Mouse (Mus musculus) C2C12 (cell line): ENCODE measurements around the gene Cldn4. TPM values are rescaled to one million over a fixed set of nuclear protein-coding genes. Genes with fewer than 3 reads are reported as not detected.

Experiments
- H3K27me3 ChIP-seq: one replicate; pipeline ENCODE4 v1.6.1; 2011; ENCODE audit not compliant: control insufficient read depth, insufficient read depth, insufficient read length
- H3K36me3 ChIP-seq: one replicate; pipeline ENCODE4 v1.6.1; 2011; ENCODE audit not compliant: control insufficient read depth, insufficient read depth
- H3K4me3 ChIP-seq: one replicate; pipeline ENCODE4 v1.5.1; 2011; ENCODE audit warnings: mild to moderate bottlenecking, control low read depth; ENCODE audit not compliant: poor library complexity, insufficient read depth, severe bottlenecking
- H3K79me2 ChIP-seq: one replicate; pipeline ENCODE4 v1.6.1; 2011; ENCODE audit not compliant: control insufficient read depth, insufficient read depth
- H3K79me3 ChIP-seq: one replicate; pipeline ENCODE4 v1.6.1; 2011; ENCODE audit warnings: low read depth, control low read depth
- H3ac ChIP-seq: one replicate; pipeline ENCODE3; 2011; ENCODE audit warnings: low read depth; ENCODE audit not compliant: control insufficient read depth, insufficient read length
- CEBPB ChIP-seq: IDR thresholded peaks from one replicate; pipeline ENCODE4 v1.6.1; 2011; ENCODE audit warnings: low read depth, mild to moderate bottlenecking, control low read depth, moderate library complexity
- CTCF ChIP-seq: IDR thresholded peaks from one replicate; pipeline ENCODE4 v1.5.1; 2011; ENCODE audit not compliant: control insufficient read depth, insufficient read depth, insufficient read length
- FOSL1 ChIP-seq: IDR thresholded peaks from one replicate; pipeline ENCODE4 v1.8.0; 2011; ENCODE audit warnings: mild to moderate bottlenecking, low read length; ENCODE audit not compliant: poor library complexity, insufficient read depth, severe bottlenecking
- MAX ChIP-seq: IDR thresholded peaks from one replicate; pipeline ENCODE4 v1.6.1; 2011; ENCODE audit warnings: mild to moderate bottlenecking, control low read depth
- MYOD1 ChIP-seq: IDR thresholded peaks from one replicate; pipeline ENCODE4 v1.6.1; 2011; ENCODE audit warnings: low read depth; ENCODE audit not compliant: control insufficient read depth, insufficient read length
- MYOG ChIP-seq: IDR thresholded peaks from one replicate; pipeline ENCODE4 v1.6.1; 2011; ENCODE audit not compliant: control insufficient read depth, insufficient read length; ENCODE audit errors: extremely low read depth
- USF1 ChIP-seq: IDR thresholded peaks from one replicate; pipeline ENCODE4 v1.6.1; 2011; ENCODE audit warnings: low read depth, mild to moderate bottlenecking, control low read depth, moderate library complexity
- polyA plus RNA-seq: library from polyadenylated mRNA; unstranded; fragments of >200 nt; fragmentation: generic; extraction: Trizol; gene quantifications from one replicate; pipeline ENCODE4 v1.2.1, GENCODE M21; 2012; ENCODE audit warnings: missing spikeins

Gene Cldn4
- polyA plus RNA-seq, 1 experiment, result 0.04 TPM

DNA sequence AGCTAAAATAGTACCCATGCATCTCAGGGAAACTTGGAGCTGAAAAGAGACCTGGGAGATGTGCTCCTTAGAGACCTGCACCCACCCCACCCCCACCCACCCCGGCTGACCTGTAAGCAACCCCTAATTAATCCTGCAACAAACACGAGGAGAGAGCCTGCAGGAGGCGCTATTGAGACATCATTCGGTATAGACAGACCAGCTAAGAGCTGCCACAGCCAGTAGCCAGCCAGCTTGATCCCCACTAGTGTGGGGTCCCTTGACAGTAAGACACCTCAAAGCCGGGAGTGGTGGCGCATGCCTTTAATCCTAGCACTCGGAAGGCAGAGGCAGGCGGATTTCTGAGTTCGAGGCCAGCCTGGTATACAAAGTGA, 13.8 kb downstream of the Cldn4 start:
- H3K79me3 ChIP-seq, result no peaks in the 10 kb centered on the region
- TF ChIP-seq FOSL1 (no peak), MYOD1 (no peak), USF1 (no peak), MYOG (no peak), CTCF (no peak), CEBPB (no peak), MAX (no peak)
- H3K4me3 ChIP-seq, result peak overlapping the region; percentile 40
- H3K79me2 ChIP-seq, result no peaks in the 10 kb centered on the region
- H3K27me3 ChIP-seq, result no peaks in the 10 kb centered on the region
- H3K36me3 ChIP-seq, result no peaks in the 10 kb centered on the region
- peak overlapping the region; percentile 36 for H3ac ChIP-seq

DNA sequence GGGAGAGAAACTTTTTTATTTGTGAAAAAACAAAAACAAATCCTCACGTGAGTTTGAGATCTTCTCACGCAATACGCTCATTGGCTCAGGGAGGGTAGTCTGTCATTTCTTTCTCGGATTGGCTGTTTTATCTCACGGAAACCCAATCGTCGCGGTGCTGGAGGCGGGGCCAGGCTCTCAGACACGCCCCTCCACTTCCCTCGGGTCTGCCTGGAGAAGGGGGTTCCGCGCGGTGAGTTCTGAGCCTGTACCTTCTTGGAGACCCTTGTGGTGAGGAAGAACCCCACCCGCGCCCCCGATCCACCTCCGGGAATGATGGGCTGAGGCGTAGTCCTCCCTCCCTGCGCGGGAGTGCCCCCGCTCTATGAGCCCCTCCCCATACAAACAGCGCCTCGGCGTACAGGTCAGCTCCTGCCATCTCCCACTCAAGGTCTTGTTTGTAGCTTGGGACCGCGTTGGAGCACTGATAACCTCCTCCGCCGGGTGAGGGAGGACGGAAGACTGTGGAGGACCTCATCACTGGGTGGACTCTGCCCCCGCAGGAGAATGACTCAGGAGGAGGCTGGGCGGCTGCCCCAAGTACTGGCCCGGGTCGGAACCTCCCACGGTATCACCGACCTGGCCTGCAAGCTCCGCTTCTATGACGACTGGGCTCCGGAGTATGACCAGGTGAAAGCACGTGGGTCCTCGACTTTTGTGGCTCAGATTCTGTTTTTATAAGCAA, 14.4 kb downstream of the Cldn4 start, which contains the start of gene Mettl27:
Gene Mettl27 (plus strand): TSS at position 190 of the 724 bp plus-strand sequence.
- Histone ChIP-seq H3K79me3 (no peaks in the 10 kb centered on the region), H3K79me2 (no peaks in the 10 kb centered on the region), H3K4me3 (peak within 1 kb of the TSS; percentile 40), H3K27me3 (no peaks in the 10 kb centered on the region), H3K36me3 (no peaks in the 10 kb centered on the region), H3ac (peak within 1 kb of the TSS; percentile 36)
- TF ChIP-seq USF1, result peak; percentile 80
- no peak for TF ChIP-seq FOSL1

DNA sequence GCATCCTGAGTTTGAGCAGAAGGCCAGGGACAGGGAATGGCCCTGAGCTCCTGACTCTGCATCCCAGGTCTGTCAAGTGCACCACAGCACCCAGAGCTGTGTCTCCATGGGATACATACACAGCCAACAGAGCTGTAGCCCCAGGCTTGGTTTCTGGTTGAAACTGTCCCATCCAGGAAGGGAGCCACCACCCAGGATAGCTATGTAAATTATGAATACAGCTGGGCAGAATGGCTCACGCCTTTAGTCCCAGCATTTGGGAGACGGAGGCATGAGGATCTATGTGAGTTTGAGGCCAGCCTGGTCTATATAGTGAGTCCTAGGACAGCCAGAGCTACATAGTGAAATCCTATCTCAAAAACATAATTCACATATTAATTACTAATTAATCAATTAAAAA, 16.7 kb downstream of the Cldn4 start:
- H3K27me3 ChIP-seq, result no peaks in the 10 kb centered on the region
- H3K36me3 ChIP-seq, result no peaks in the 10 kb centered on the region
- H3ac ChIP-seq, result no peak overlapping the region
- H3K4me3 ChIP-seq, result no peak overlapping the region
- H3K79me3 ChIP-seq, result no peaks in the 10 kb centered on the region
- no peaks in the 10 kb centered on the region for H3K79me2 ChIP-seq
- TF ChIP-seq MYOG (no peak), CTCF (no peak), CEBPB (no peak), MYOD1 (no peak), USF1 (no peak), FOSL1 (no peak), MAX (no peak)

DNA sequence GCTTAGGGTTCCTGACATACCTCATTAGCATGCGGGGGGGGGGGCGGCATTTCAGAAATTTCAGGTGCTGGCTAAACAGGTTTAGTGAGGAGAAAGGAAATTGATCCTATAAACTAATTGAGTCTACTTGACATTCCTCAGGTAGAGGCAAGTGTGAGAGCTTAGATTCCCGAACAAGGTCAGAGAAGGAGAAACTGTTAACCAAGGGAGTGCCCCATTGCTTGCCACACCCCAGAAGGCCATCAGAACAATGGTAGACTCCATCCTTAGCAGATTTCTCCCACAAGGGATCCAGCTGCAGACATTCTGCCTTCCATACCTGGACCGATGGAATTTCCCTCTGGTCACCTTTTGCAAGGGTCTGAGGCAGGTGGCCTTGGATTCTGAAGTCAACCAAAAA, 20.0 kb downstream of the Cldn4 start:
- H3K27me3 ChIP-seq, result peaks cover 10% of the 10 kb centered on the region
- H3K79me2 ChIP-seq, result no peaks in the 10 kb centered on the region
- no peaks in the 10 kb centered on the region for H3K36me3 ChIP-seq
- TF ChIP-seq FOSL1 (no peak), MAX (no peak), MYOG (no peak), CEBPB (no peak), USF1 (no peak), CTCF (no peak), MYOD1 (no peak)
- no peaks in the 10 kb centered on the region for H3K79me3 ChIP-seq
- no peak overlapping the region for H3ac ChIP-seq
- H3K4me3 ChIP-seq, result no peak overlapping the region

DNA sequence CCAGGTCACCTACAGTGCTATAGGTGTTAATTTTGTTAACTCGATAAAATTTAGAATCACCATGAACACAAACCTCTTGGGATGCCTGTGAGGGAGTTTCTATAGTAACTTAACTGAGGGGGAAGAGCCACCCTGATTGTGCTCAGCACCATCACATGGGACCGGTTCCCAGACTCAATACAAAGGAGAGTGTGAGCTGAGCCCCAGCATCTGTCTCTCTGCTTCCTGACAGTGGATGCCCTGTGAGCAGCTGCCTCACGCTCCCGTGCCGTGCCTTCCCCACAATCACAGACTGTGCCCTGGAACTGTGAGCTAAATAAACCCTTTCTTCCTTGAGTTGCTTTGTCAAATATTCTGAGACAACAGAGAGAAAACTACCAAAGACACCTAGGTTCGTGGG, 23.6 kb downstream of the Cldn4 start:
- no peaks in the 10 kb centered on the region for H3K36me3 ChIP-seq
- no peak for TF ChIP-seq MAX
- no peak overlapping the region for H3ac ChIP-seq
- H3K27me3 ChIP-seq, result peaks cover 10% of the 10 kb centered on the region
- H3K79me3 ChIP-seq, result no peaks in the 10 kb centered on the region
- no peaks in the 10 kb centered on the region for H3K79me2 ChIP-seq
- no peak overlapping the region for H3K4me3 ChIP-seq

DNA sequence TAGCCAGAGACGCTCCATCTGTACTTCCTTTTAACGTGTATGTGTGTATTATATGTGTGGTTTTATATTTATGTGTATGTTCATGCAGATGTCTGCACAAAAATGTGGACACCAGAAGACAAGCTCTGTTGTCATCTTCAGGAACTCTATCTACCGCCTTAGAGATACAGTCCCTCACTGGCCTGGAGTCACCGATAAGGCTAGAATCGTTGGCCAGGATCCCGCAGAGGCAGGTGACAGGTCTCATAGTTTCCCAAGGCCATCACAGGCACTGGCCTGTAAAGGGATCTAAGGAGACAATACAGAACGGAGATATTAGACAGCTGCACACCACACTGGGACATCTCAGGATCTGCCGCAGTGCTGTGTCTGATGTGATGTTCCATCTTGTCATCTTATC, 25.6 kb downstream of the Cldn4 start:
- TF ChIP-seq USF1 (no peak), CTCF (no peak), MAX (no peak), FOSL1 (no peak), MYOG (no peak), MYOD1 (no peak), CEBPB (no peak)
- no peaks in the 10 kb centered on the region for H3K79me2 ChIP-seq
- no peaks in the 10 kb centered on the region for H3K36me3 ChIP-seq
- no peaks in the 10 kb centered on the region for H3K79me3 ChIP-seq
- H3K4me3 ChIP-seq, result no peak overlapping the region
- no peak overlapping the region for H3ac ChIP-seq
- peaks cover 10% of the 10 kb centered on the region for H3K27me3 ChIP-seq
